ENCODE assay signal across 29 mouse cellular contexts in genomic region chr3:116256104-116256503, GRCm38 (mm10). TPM values are rescaled to one million over a fixed set of nuclear protein-coding genes. Genes with fewer than 3 reads are reported as not detected.
DNase-seq lines count a peak whose midpoint lies in the region; ATAC-seq and TF ChIP-seq lines count a peak whose summit lies in the region.
"Had no signal": no experiment of that assay in that cellular context is flagged by ENCODE, and none has a peak within 500 bp of the region (broad histone marks: within the 10 kb centered on the region; RNA-seq: fewer than 3 reads in every experiment).

No protein-coding gene starts in this region.

- no peaks in the 10 kb centered on the region for H3K4me1 ChIP-seq in MEL (ENCODE audit: control insufficient read depth in 1 of 2, insufficient read depth in 2 of 2, low read length in 2 of 2)

- TF ChIP-seq CTCF in MEL (IDR thresholded peaks at IDR 0.05 in 2 of 3, conservative IDR thresholded peaks at IDR 0.05 in 1 of 3; ENCODE audit: control insufficient read depth in 1 of 3, insufficient read depth in 1 of 3, low read depth in 2 of 3, low read length in 3 of 3, poor library complexity in 1 of 3, severe bottlenecking in 1 of 3): no peak

- no peak for TF ChIP-seq POLR2A in MEL (IDR thresholded peaks at IDR 0.05; ENCODE audit: control insufficient read depth in 1 of 2, insufficient read depth in 1 of 2, low read depth in 1 of 2, low read length in 2 of 2, poor library complexity in 1 of 2)

- no peaks in the 10 kb centered on the region for H3K9me3 ChIP-seq in MEL (replicated peaks; ENCODE audit: insufficient read depth, low read length)
- H3K9me3 ChIP-seq: hindbrain, embryonic 10.5 days; hindbrain, embryonic 15.5 days; kidney, embryonic 15.5 days; limb, embryonic 13.5 days; lung, embryonic 15.5 days had no signal

- no peak overlapping the region for H3K27ac ChIP-seq in MEL (ENCODE audit: control insufficient read depth, low read depth, low read length)
- H3K27ac ChIP-seq: heart, adult 2 months; hindbrain, embryonic 10.5 days; hindbrain, embryonic 15.5 days; kidney, embryonic 15.5 days; limb, embryonic 13.5 days; lung, embryonic 15.5 days; stomach, postnatal 0 days had no signal

- H3K27me3 ChIP-seq in MEL (ENCODE audit: control insufficient read depth in 1 of 2, insufficient read depth in 2 of 2, low read length in 2 of 2): no peaks in the 10 kb centered on the region; a peak in 1 of 4 replicates
- H3K27me3 ChIP-seq in splenic B cell, adult 2 months (ENCODE audit: control insufficient read depth, insufficient read depth, low read length, poor library complexity, severe bottlenecking): no peaks in the 10 kb centered on the region
- H3K27me3 ChIP-seq: hindbrain, embryonic 15.5 days had no signal

- no peaks in the 10 kb centered on the region for H3K36me3 ChIP-seq in MEL (ENCODE audit: control insufficient read depth in 1 of 2, insufficient read depth in 2 of 2, low read length in 2 of 2)
- no peaks in the 10 kb centered on the region for H3K36me3 ChIP-seq in splenic B cell, adult 2 months (ENCODE audit: control insufficient read depth, insufficient read depth, low read length, poor library complexity, severe bottlenecking)
- H3K36me3 ChIP-seq: hindbrain, embryonic 10.5 days; hindbrain, embryonic 15.5 days; kidney, embryonic 15.5 days; limb, embryonic 13.5 days; lung, embryonic 15.5 days had no signal

- no peak overlapping the region for H3K9ac ChIP-seq in MEL (ENCODE audit: control insufficient read depth, low read depth, low read length, poor library complexity, severe bottlenecking)
- H3K9ac ChIP-seq: hindbrain, embryonic 15.5 days; kidney, embryonic 15.5 days; limb, embryonic 13.5 days; lung, embryonic 15.5 days had no signal

- no peak for TF ChIP-seq RAD21 in MEL (IDR thresholded peaks at IDR 0.05; ENCODE audit: low read depth, low read length)

- DNase-seq in layer of hippocampus, adult 11-12 months (ENCODE audit: low spot score): peak; percentile 7
- DNase-seq in layer of hippocampus, adult 18-20 months (ENCODE audit: low spot score in 2 of 2): no peak
- DNase-seq in MEL (ENCODE audit: low read depth, low spot score): peak; percentile 7
- DNase-seq in splenic B cell, adult 2 months (ENCODE audit: low read depth, low spot score): peak; percentile 4
- no peak for DNase-seq in cerebellum, postnatal 25 days
- DNase-seq in T-cell, adult 2 months (ENCODE audit: low spot score): no peak
- DNase-seq: adrenal gland, adult 8-10 months; cerebellum, adult 8-10 months; gastrocnemius, postnatal 25 days; heart, adult 2 months; heart, postnatal 14 days; kidney, adult 11 months; kidney, postnatal 25 days; midbrain, embryonic 14.5 days; spleen, adult 18-20 months; thymus, adult 18-20 months; thymus, postnatal 25 days had no signal

- H3K79me2 ChIP-seq in MEL (ENCODE audit: control insufficient read depth, insufficient read depth, low read length, poor library complexity): no peaks in the 10 kb centered on the region

- TF ChIP-seq EP300 in MEL (IDR thresholded peaks at IDR 0.05; ENCODE audit: low read depth in 1 of 2, low read length in 2 of 2): no peak

- H3K4me3 ChIP-seq in MEL (ENCODE audit: control insufficient read depth in 1 of 2, insufficient read depth in 1 of 2, low read depth in 2 of 2, low read length in 2 of 2): no peak overlapping the region
- H3K4me3 ChIP-seq: heart, adult 2 months; hindbrain, embryonic 10.5 days; hindbrain, embryonic 15.5 days; kidney, embryonic 15.5 days; limb, embryonic 13.5 days; lung, embryonic 15.5 days; megakaryocyte, embryonic 14.5 days had no signal

- peak; percentile 63 for ATAC-seq in granulocyte monocyte progenitor cell, adult 5-6 weeks (replicated peaks; ENCODE audit: poor library complexity, severe bottlenecking)
- ATAC-seq: forebrain, embryonic 14.5 days; inflammation-experienced regulatory T-cells, adult 6 months had no signal

TF ChIP-seq in MEL, 35 proteins besides CTCF, POLR2A, EP300 and RAD21:
- TF ChIP-seq ZC3H11A (IDR thresholded peaks at IDR 0.05; ENCODE audit: low read depth, low read length): no peak
- TF ChIP-seq ZKSCAN1 (IDR thresholded peaks at IDR 0.05; ENCODE audit: low read depth, low read length): no peak
- TF ChIP-seq MYC (IDR thresholded peaks at IDR 0.05; ENCODE audit: low read depth, low read length): no peak
- TF ChIP-seq GABPA (IDR thresholded peaks at IDR 0.05; ENCODE audit: low read depth, low read length): no peak
- no peak for TF ChIP-seq ZNF384 (IDR thresholded peaks at IDR 0.05; ENCODE audit: low read depth, low read length)
- TF ChIP-seq MAFK (IDR thresholded peaks at IDR 0.05; ENCODE audit: borderline replicate concordance, low read depth, low read length): no peak
- TF ChIP-seq MXI1 (IDR thresholded peaks at IDR 0.05; ENCODE audit: low read depth, low read length): no peak
- no peak for TF ChIP-seq GATA1 (IDR thresholded peaks at IDR 0.05; ENCODE audit: low read depth, low read length)
- TF ChIP-seq ZMIZ1 (IDR thresholded peaks at IDR 0.05; ENCODE audit: low read depth, low read length): no peak
- TF ChIP-seq USF2 (IDR thresholded peaks at IDR 0.05; ENCODE audit: borderline replicate concordance in 1 of 2, insufficient read depth in 1 of 2, low read depth in 1 of 2, low read length in 2 of 2): no peak
TF ChIP-seq in MEL: peak in this region for 0.

RNA-seq across cellular contexts. Expression of gene Gpr88, which starts 2.8 kb away (rescaled TPM):
- total RNA-seq in layer of hippocampus, adult 18-20 months (2021): 1 to 10 TPM; 2.0 to 3.2 TPM
- total RNA-seq in MEL (2012; rRNA removed): not detected in 2 replicates
- not detected for polyA plus RNA-seq in MEL (2012; ENCODE audit: insufficient read depth in 1 of 2, insufficient read length in 2 of 2, low read depth in 1 of 2, low replicate concordance in 2 of 2, missing spikeins in 1 of 2)
- total RNA-seq in granulocyte monocyte progenitor cell, adult 5-6 weeks (2014; fragmentation: Nextera tagmentation): not detected in 2 replicates
- not detected in 2 replicates for total RNA-seq in granulocyte monocyte progenitor cell, adult 5-6 weeks (2017)
- total RNA-seq: gastrocnemius, adult 18-20 months; gastrocnemius, postnatal 25 days; monocyte, adult 5-6 weeks had no signal
- polyA plus RNA-seq: inflammation-experienced regulatory T-cells, adult 6 months had no signal

Comparison
In these comparisons a context has a peak if more than half of its experiments do, and no peak if none do; other contexts are left out.
1. DNase-seq: peak in layer of hippocampus, adult 11-12 months (single experiment), MEL (single experiment) and splenic B cell, adult 2 months (single experiment); none in layer of hippocampus, adult 18-20 months (0 of 2), cerebellum, postnatal 25 days (0 of 2) and T-cell, adult 2 months (single experiment).